Mouse (Mus musculus) fibroblast of lung, adult 2 months (primary cell): ENCODE results near the gene Arid1b.

Source experiments
- DNase-seq: peaks from one replicate; pipeline ENCODE4 v3.0.0-alpha.2; 2011; ENCODE audit warnings: low read depth

The Arid1b gene

GRCm38 (mm10) chr17:5213441-5213840 lies 219.3 kb downstream of the Arid1b start:
- no peak for DNase-seq

DNA sequence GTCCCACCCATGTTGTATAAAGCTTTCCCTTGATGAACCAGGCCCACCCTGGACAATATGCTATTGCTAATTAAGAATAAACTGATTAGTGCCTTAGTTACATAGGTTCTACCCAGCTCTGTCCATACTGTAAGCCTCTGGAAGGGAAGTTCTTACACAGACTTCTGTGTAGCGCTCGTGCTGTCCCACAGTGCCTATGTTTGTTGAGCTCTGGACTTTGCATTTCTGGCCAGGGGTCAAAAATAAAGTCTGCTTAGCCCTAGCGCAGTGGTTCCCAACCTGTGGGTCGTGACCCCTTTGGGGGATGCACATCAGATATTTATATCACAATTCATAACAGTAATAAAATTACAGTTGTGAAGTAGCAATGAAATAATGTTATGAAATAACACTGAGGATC lies 221.2 kb downstream of the Arid1b start:
- DNase-seq: no peak

DNA sequence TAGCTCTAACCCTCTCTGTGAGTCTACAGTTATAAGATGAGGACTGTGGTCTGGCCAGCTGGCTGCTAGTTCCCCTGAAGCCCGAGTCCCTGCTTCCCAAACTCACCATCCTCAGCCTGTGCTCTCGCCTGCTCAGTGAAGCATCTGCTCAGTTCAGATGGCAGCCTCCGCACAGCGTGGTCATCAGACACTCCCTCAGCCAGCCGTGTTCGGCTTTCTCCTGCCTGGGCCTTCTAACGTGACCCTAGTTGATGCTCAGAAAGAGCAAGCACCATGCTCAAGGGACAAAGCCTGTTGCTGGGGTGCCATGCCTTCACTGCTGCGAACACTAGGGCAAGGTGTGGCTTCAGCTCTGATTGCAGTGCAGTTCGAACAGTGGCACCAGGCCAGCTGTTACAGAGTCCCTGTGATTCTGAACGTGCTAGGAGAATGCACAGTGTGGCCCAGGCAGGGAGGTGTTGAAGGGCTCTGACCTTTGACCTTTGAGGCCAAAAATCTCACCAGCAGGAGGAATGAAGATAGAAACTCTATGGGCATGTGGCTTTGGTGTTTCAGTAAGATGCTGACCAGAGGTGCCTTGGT lies 222.9 kb downstream of the Arid1b start:
- DNase-seq: no peak

GRCm38 (mm10) chr17:5217852-5218845 lies 224.0 kb downstream of the Arid1b start:
- no peak for DNase-seq

DNA sequence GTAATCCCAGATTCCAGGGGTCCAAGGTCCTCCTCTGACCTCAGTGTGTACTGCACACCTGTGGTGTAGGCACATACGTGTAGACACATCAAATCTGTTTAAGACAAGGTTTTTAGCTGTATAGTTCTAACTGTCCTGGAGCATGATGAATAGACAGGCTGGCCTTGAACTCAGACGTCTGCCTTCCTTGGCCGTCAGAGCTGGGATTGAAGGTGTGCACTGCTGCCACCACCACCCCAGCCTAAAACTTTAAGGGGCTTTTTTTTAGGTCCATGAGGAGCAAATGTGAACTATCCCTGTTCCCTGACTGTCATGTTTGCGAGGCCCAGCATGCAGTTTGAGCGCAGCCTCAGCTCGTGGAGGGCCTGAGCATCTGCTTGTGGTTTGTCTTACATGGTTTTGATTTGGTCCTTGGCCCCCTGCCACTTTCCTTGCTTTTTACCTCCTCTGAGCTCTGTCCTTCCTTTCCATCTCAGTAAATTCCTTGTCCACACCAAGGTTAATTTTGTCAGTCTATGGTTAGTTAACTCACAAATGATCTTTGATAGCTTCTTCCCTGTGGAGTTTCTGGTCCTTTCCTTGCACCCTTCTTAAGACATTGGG lies 224.9 kb downstream of the Arid1b start:
- no peak for DNase-seq

- no peak for DNase-seq
Measured at GRCm38 (mm10) chr17:5221041-5221440, 226.9 kb downstream of the Arid1b start.

DNA sequence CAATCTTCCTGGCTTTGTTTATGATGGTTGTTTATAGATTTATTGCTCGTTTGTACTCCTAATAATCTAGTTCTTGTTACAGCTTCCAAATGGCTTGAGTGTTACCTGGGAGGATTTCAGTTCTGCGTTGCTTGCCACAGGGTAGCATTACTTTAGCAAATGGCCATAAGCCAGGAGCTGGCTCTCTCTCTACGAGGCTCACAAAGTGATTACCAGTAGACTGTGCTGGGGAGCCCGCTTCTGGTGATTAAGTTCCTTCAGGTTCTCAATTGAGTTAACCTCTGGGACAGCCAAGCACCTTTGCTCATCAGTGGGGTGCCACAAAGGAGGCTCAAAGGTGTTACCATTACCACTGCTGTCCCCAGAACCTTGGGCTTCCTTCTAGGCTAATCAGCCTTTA lies 227.4 kb downstream of the Arid1b start:
- no peak for DNase-seq

- DNase-seq: no peak
Measured at GRCm38 (mm10) chr17:5222827-5223226, 228.7 kb downstream of the Arid1b start.

- DNase-seq: no peak
Measured at GRCm38 (mm10) chr17:5224932-5225331, 230.8 kb downstream of the Arid1b start.

- no peak for DNase-seq
Measured at GRCm38 (mm10) chr17:5227136-5227535, 233.0 kb downstream of the Arid1b start.

GRCm38 (mm10) chr17:5227950-5228615 lies 234.0 kb downstream of the Arid1b start:
- no peak for DNase-seq

GRCm38 (mm10) chr17:5228616-5229250 lies 234.6 kb downstream of the Arid1b start:
- DNase-seq: no peak

GRCm38 (mm10) chr17:5230063-5230462 lies 235.9 kb downstream of the Arid1b start:
- no peak for DNase-seq

GRCm38 (mm10) chr17:5232180-5232579 lies 238.0 kb downstream of the Arid1b start:
- DNase-seq: no peak

- DNase-seq: no peak
Measured at GRCm38 (mm10) chr17:5233991-5234390, 239.9 kb downstream of the Arid1b start.

- DNase-seq: peak; percentile 85
Measured at GRCm38 (mm10) chr17:5235057-5235456, 240.9 kb downstream of the Arid1b start.

- DNase-seq: no peak
Measured at GRCm38 (mm10) chr17:5237765-5238164, 243.6 kb downstream of the Arid1b start.

DNA sequence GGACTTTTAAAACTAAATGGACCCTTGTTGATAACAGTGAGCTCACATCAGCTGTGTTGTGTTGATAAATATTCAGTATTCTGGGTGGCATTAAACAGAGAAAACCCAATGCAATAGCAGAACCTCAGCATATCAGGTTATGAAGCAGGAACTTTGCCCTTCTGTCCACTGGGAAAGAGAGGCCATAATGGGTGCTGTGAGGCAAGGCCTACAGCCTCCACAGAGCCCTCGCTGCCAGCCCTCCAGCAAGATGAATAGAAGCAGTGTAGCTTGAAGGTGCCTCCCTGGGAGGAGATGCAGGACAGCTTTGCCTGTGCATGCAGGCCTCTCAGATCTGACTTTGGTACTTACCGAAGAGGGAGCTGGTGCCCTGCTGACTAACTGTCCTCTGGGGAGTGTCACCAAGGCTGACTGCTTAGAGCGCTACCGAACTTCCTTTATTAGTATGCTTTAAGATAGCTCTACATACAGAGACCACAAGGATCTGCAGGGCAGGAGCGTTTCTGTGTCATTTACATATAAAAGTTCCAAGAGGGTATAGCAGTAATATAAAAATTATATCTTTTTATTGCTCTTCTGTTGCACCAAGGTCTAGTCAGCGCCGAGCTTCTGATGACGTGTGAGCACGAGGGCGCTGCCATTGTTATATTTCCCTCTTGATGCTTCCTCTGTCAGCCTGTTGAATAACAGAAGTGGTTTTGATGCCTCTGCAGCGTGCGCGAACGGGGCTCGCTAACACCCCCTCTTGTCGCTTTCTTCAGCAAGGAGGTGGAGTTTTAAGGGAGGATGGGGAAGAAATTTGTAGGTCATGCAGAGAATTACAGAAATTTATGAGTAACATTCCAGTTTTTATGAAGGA lies 244.5 kb downstream of the Arid1b start:
- DNase-seq: no peak

DNA sequence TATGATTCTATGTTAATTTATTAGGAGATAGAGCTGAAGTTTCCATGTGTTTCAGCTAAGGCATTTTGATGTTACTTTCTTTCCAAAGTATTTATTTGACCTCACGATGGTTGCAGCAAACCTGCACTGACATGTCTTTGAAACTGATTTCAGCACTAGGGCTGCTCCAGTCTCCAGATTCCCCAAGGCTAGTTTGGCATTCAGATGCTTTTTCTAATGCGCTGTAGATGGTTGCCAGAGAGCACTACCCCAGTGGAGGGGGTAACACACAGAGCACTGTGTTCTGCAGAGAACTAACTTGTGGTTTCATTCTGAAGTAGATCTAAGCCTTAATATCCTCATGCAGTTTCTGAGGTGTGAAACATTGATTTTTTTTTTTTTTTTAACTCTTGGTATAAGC lies 250.4 kb downstream of the Arid1b start:
- no peak for DNase-seq

- DNase-seq: no peak
Measured at GRCm38 (mm10) chr17:5246688-5247087, 252.6 kb downstream of the Arid1b start.

DNA sequence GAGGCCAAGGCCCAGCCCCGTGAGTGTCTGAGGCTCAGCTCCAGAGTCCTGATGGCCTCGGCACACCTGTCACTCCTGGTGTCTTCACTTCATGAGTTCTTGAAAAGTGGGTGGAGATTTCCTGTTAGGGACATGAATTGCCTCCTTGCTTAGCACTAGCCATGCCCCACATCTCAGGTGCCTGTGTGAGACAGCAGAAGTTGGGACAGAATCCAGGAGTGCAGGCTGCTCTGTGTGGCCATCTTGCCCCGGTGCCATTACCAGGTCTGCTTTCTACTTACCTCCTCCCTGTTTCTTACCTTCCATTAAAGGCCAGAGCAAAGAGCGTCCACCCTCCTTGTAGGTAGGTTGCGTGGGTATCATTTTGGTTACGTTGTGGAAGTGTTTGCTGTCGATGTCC lies 253.1 kb downstream of the Arid1b start:
- DNase-seq: no peak
